Mouse (Mus musculus): ENCODE measurements around the gene Cox10. TPM values are rescaled to one million over a fixed set of nuclear protein-coding genes. Genes with fewer than 3 reads are reported as not detected.
A peak's percentile ranks its signal among the peaks of the same experiment; 100 is the strongest.

Gene Cox10
- total RNA-seq, 4 experiments from 2014 or later = 17.0 to 20.5 (median 19.6) TPM

DNA sequence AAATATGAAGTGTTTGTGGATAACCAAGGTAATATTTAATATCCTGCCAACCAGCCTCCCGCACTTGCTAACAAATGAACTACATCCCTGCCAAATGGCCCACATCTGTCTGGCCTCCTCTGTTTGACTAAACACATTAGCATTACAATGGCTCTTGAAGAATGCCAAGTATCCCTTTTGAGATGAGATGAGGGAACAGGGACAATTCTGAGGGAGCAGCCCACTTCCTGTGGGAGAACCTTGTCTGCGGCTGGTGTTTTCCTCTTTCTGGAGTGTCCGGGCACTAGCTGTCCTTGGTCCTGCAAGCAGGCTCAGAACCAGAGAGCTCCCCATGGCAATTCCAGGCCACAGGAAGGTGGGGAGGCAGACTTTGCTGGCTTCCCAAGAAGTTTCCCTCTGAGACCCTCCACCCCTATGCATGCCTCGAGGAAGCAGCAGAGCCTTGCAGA is 126.5 kb downstream of the Cox10 start:
- DNase-seq = no peak

DNA sequence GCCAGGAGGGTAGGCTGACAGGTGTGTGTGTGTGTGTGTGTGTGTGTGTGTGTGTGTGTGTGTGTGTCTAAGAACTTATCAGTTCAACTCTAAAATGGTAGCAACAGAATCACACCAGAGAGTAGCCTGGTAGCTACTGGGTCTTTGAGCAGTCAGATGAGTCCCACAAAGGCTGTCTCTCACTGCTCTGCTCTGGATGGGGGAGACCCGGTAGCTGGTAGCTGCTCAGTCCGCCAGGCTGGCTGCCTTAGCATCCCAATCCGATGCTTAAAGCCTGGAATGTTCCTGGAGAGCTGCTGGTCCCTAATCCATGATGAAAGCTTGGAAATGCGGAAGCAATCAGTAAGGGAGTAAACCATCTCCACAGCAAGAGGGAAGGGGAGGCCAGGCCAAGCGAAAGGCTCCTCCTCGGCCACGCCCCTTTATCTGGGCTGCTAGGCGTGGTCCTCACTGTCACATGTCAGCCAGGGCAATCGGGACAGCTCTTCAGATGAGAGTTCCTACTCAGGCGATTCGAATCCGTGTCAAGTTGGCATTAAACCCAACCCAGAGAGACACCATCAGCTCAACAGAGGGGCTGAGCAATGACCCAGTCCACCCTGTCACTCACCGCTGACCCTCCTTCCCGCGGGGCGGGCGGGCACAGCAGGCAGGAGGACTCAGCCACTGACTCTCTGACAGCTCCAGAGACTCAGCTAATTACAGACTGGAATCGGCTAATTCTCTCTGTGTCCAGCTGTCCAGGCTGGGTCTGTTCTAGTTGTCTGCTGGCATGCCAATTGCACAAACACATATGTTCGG is 127.2 kb downstream of the Cox10 start:
- no peak for DNase-seq

DNA sequence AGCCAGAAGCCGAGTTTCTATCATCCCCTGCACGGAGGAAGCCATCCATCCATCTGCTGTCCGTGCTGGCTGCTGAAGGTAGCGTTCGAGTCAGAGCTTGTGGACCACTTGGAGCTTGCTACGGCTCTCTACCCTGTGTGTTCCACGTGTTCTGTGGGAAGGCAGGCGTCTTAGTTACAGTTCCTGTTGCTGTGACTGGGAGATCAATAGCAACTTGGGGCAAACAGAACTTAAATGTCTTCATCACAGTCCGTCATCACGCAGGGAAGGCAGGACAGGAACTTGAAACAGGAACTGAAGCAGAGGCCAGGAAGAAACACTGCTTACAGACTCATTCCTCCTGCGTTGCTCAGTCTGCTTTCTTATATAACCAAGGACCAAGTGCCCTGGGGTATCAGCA is 130.9 kb downstream of the Cox10 start:
- no peak for DNase-seq

DNA sequence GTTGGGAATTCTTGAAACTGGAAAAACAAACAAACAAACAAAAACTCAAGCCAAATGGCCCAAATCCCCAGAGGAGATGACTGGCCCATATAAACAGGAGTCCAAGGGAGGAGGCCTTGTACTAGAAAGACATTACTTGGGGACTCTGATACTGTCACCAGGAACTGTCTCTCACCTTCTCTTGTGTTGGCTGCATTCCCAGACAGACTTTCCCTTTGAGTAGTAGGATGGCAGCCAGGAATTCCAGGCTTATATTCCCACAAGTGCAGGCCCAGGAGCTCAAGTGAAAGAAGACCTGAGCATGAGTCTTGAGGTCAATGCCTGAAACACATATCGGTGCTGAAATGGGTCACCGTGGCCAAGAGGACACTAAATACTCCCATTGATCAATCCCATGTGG is 132.2 kb downstream of the Cox10 start:
- DNase-seq = no peak

DNA sequence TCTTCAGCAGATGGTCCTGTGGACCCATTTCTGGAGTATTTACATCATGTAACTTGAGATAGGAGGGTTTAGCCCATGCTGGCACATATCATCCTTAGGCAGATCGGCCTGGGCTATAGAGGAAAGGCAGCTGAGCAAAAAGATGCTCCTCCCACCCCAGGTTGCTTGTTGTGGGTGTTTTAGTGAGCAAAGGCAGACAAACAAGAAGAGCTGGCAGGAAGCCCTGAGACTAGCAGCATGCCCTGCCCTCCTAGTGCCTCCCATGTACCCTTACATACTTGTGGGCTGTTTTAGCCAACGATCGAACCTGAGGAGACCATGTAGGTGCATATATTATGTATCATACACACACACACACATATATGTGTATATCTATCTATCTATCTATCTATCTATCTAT is 135.3 kb downstream of the Cox10 start:
- no peak for DNase-seq

DNA sequence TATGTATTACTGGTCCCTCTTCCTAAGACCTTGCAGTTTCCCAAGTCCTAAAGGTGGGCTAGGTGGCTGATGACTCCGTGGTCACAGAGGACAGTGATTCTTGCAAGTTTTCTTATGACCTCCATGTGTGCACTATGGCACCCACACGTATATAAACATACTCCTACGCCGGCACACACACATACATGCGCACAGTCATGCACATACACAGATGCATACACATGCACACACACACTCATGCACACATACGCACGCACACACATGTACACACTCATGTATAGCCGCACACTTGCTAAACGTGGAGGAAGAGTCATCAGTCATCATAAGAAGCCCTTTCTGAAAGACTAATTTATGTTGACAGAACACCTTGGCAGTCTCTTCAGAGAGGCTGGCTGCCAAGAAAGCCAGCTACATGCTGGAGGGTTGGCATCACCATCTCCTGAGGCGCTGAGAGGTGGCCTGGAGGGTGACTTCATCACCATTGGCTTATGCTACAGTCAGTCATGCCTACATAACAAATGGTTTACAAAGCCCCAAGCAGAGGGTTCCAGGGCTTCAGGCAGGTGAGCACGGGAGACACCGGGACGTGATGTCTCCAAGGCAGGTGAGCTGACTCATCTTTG is 135.9 kb downstream of the Cox10 start:
- DNase-seq = no peak

DNA sequence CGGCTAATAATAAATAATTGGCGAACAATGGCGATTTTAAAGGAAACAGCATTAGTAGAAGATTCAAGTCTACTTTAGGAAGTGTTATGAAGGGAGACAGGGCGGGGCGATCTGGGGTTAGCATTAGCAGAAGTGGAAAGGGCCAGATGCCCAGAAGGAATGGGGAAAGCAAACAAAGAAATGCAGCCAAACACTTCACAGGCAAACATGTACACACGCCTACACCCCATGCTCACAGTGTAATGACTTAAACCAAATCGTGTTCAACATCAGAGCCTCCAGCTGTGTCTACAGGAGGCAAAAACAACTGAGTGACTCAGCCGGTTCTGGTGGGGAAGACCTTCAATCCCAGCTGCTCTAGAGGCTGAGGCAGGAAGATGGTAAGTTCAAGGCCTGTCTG is 137.1 kb downstream of the Cox10 start:
- no peak for DNase-seq

DNA sequence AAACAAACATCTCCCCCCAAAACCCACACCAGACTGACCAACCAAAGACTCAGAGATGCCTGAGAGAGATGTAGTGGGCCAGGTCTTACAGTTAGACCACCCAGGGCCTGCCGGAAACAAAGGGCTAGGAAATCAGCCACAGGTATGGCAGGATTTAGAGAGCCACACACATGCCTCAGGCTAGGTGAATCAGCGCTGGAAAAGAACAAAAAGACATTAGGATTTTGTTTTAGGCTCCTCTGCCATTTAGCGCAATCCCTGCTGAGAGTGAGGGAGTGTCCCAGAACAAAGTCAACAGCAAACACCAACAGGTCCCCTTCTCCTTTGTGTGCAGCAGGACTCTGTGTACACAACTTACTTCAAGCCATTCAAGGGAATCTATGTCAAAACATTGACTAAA is 142.6 kb downstream of the Cox10 start:
- DNase-seq = no peak

DNA sequence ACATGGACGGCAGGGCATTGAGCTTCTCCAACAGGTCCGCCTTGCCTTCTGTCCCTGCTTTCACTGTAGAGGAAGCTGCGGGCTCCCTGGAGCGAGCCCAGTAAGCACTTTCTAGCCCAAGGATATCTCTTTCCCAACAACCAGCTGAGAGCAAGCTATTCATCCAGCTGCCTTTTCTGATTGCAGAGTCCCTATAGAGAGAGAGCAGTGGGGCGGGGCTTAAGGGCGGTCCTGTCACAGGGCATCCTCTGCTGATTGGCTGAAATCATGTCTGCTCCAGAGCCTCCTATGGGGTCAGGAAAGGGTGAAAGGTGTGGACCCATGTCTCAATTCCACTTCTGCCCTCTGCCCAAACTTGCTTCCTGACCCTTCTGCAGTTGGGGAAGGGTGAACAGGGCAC is 152.4 kb downstream of the Cox10 start:
- no peak for DNase-seq

DNA sequence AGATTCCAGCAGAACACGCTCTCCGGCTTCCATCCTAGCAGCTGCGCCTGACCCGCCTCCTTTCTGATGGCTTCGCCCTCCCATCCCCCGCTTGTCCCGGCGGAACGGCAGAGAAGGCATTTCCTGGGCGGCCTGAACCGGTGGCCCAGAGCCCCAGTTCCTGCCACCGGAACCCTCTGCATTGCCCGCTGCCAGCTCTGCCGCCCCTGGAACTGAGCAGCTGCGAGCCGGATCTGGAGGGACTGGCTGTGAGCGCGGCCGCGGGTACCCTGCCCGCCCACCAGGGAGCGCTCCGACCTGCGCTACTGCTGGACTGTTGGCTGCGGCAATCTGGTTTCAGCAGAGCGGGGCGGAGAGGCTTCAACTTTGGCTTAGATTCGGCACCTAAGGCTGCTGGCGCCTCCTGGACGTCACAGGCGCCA is 154.1 kb downstream of the Cox10 start:
- DNase-seq = peak; percentile 58

DNA sequence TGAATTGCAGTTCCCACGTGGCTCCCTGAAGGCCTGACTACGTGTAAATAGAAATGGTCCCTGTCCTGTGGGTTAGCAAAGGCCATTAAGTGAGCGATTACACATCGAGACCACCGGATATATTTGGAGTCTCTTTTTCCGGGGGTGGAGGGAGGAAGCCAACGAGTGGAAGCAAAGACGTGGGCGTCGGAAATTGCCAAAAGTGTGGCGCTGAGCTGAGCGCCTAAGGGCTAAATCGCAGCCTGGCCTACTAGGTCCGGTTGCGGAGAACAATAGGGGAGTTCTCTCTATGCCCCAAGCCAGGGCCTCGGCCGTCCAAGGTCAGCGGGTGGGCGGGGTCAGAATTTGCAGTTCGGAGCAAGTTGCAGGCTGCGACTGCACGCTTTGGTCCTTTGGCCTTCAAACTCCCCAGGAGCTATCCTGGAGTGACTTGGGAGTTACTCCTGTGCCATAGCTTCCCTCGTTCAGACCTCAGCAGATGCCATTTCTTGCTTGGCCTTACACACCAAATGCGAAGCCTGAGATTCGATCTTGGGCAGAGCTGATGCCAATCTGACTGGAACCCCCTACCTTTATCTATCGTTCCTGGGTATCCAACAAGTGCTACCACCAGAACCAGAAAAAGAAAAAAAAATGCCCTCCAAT is 154.9 kb downstream of the Cox10 start:
- no peak for DNase-seq

DNA sequence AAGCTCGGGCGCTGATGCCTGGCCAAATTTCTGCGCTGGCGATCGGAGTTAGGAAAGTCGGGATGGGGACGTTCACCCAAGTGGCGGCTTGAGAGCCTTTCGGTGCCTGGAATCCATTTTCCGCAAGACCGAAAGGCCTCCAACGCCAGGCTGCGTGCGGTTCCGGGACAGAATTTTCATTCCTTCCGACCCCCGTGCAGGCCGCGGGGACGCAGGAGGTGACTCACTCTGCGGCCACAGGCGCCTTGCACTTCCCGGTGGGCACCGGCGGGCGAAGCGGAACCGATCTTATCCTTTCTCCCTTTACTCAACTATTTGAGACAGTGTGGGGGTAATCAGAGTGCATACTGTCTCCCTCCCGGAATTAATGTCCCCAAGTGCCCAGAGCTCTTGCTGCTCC is 155.9 kb downstream of the Cox10 start:
- DNase-seq = no peak

DNA sequence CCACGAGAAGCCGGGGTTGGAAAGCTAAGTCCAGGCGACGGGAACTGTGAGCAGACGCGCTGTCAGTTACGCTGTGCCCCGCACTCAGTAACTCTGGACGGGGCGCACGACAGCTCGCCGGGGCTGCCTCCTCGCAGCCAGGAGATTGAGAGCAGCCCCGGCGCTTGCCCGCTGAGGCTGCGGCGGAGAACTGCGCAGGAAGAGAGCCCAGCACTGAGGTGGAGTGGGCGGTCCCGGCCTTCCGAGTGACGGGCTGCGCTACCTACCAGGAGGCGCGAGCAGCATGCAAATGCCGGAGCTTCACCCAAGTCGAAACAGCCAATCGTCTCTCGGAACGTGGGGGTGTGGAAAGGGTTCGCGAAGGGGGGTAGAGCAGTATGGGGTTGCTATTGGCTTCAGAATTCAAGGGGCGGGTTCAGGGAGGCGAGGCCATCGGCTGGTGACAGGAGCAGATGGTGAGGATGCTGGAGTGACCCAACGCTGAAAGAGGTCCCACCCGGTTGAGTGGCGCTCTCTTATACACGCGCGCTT is 157.1 kb downstream of the Cox10 start, which contains the start of gene Hs3st3b1:
Gene Hs3st3b1 (minus strand): TSS at position 200 of the 531 bp plus-strand sequence.
- DNase-seq = peak; percentile 96

DNA sequence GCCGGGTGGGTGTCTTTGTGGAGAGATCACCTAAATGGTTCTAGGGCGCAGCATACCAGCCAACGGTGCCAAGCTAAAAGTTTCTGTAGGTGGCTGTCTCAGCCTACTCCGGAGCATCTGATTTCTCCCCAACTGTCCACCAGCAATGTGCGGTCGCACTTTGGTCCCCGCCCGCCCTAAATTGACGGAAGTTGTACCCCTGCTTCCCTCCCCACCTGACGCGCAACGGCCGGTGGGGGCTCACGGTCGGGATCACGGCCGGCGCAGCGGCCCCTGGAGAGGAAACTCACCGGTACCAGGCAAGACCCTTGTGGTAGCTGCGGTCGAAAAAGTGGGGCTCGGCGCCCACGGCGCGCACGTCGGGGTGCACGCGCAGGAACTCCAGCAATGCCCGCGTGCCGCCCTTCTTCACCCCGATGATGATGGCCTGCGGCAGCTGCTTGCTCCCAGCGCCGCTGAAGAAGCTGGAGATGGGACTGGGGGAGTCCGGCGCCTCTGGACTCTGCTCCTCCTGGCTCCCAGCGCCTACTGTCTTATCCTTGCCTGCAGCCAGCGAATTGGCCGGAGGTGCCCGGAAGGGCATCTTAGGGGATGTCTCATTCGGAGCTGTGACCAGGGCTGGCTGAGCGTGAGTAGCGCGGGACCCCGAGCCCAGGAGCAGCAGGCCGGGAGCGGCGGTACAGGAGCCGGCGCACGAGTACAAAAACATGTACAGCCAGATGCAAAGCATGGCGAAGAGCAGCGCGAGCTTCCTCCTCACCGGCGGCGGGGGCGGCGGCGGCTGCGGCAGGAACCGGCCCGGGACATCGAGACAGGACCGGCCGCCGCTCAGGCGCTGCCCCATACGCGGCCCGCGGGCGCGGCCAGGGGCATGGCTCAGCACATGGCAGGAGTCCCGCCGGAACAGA is 158.0 kb downstream of the Cox10 start:
- no peak for DNase-seq

DNA sequence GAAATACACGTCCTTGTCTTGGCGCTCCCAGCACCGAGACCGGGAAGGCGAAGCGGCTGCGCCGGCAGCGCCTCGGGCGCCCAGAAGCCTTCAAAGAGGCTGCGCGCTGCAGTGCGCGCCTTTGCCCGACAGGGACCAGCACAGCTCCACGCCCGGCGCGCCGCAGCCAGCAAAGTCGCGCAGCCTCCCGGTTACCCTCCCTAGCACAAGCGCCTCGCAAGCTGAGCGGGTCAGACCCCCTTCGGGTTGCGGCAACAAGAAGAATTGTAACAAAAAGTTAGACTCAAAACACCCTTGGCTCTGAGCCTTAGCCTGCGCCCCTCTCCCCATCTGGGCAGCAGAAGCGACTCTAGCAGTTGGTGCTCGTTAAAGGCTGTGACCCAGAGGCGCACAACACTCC is 158.7 kb downstream of the Cox10 start:
- DNase-seq = no peak

DNA sequence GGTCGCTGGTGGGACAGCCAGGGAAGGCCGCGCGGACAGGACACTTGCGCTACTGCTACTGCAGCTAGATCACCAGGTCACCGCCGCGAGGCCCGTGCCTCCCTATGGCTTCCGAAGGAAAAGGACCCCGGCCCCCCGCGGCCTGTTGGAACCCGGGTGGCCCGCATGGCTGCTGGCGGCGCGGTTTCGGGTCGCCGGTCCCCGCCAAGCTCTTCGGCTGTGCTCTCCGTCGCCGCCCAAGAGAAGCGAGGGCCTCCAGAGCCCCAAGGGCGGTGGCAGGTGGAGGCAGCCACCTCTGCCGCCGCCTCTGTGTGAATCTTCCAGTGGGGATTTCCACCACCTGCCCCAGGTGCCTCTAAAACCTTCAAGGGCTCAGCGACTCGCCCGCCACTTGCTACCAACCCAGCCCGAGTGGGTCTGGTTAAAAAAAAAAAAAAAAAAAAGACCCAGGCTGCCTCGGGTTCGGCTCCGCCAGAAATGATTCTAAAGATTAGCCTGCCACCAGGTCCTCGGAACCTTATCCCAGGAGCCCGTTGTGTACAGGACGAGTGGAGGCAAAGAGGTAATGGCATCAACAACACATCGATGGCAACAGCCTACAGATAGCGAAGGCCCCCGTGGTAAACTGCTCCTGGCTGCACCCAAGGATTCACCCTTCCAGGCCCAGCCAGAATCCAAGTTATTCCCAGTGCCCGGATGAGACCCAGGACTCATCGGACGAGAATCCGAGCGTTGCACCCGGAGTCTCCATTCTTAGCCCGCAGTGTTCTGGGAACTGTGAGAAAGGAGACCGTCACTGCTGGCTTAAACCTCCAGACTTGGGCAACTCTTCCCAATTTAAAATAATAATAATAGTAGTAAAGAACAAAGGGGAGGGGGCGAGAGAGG is 159.8 kb downstream of the Cox10 start:
- no peak for DNase-seq

DNA sequence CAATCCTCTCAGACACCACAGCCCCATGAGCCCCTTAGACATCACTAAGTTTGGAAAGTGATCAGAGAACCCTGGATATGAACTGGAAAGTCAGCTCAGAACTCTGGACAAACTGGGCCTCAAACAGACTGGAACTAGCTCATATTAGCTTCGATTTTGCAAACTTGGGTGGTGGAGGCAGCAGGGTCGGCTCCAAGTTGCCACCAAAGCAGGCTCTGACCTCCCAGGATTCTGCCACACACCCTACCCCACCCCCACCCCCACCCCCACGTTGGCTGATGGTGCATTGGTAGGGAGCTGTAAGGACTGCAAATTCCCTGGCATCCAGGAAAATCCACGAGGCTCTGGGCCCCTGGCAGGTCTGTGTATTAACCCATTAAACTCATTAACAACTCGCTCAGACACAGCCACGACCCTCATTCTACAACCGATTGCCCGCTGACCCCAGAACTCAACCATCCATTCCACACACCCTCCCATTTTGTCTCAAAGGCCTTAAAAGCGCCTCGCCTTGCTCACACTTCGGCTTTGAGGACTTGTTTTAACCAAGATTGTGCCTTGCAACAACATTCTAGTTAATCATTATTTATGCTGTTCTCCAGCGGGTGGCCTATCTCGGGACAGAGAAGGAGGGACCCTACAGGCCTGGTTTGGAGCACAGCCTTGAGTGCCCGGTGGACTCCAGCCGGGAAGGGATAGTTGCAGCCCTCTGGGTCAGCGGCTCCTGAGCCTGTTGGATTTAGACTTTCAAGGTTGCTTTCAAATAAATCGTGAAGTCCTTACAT is 160.8 kb downstream of the Cox10 start:
- DNase-seq = no peak

DNA sequence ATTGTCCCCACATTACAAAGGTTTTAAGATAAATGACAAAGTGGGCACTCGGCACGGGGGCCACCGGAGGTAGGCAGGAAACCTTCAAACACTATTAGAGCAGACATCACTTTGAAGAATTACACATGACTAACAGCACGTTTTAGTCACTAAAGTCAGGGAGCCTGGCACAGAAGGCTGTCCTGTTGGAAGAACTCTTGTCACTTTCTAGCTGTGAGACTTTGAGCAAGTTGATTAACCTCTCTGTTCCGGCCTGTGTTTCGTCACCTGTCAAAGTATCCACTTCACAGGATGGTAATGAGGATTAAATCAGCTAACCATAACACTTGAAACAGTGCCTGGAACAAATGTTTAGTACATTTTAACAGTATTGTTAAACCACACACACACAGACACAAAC is 161.7 kb downstream of the Cox10 start:
- no peak for DNase-seq

DNA sequence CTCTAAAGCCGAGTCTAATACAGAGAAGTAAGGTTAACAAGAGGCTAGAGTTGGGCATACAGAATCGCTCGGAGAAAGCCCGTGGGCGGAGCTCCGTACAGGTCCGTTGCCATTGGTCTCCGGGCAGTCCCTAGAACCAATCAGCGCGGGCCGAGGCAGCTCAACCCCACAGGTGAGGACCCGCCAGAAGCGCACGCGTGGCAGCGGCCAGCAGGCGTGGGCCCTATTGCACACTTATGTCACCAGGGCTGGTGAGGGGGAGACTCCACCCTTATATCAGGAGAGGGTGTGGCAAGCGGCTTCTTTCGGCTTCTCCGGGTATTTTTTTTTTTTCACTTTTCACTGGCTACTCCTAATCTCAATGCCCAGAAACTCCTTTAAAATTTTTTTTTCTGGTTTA is 164.9 kb downstream of the Cox10 start:
- DNase-seq = peak; percentile 72

DNA sequence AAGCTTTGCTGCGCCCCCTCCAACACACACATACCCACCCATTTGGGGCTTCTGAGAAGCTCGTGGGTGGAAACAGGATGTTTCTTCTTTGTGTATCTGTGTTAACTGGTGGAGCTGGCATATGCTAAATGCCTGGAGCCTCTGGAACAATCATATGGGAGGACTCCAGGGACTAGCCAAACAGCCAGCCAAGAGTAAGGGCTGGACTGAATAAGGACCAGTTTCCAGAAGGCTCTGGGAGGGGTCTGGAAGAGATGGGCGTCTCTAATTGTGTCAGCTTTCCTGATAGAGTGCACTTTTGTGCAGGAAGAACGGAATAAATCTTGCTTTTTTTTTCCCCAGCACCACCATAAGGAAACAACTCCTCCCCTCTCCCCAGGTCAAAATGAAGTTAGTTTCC is 165.3 kb downstream of the Cox10 start:
- DNase-seq = no peak
